ENCODE assay signal across 8 mouse cellular contexts in the genomic region with DNA sequence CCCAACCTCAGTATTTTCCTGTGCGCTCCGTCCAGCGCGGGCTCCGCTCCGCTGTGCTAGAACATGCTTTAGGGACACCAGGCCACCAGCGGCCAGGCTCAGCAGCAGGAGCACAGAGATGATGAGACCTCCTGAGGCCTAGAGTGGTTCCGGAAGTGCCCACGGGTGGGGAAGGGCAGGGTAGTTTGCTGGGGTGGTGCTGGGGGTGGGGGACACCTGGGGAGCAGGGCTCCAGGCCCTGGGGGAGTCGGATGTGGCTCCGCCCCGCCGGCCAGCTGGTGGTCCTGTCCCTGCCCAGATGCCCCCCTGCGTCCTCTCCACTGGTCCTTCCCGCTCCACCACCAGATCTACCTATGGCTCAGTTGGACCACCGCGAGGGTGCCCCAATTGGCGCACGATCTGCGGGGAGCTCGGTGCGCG. TPM values are rescaled to one million over a fixed set of nuclear protein-coding genes. Genes with fewer than 3 reads are reported as not detected.
DNase-seq lines count a peak whose midpoint lies in the region; ATAC-seq lines count a peak whose summit lies in the region.

No protein-coding gene starts in this region.

- peak; percentile 69 for ATAC-seq in kidney, embryonic 14.5 days (ENCODE audit: low FRiP score, low TSS enrichment)
- peak; percentile 68 for ATAC-seq in hindbrain, embryonic 13.5 days (ENCODE audit: low FRiP score)
- ATAC-seq in liver, embryonic 15.5 days (ENCODE audit: insufficient read depth): peak; percentile 31
- ATAC-seq in stomach, embryonic 15.5 days (ENCODE audit: insufficient read depth, low FRiP score, low read depth): peak; percentile 57; the same call in 1 of the 2 replicates

- no peaks in the 10 kb centered on the region for H3K36me3 ChIP-seq in kidney, embryonic 14.5 days (ENCODE audit: control insufficient read depth, insufficient read depth, low read length)
- no peaks in the 10 kb centered on the region for H3K36me3 ChIP-seq in hindbrain, embryonic 13.5 days
- no peaks in the 10 kb centered on the region for H3K36me3 ChIP-seq in liver, embryonic 15.5 days (replicated peaks)
- no peaks in the 10 kb centered on the region for H3K36me3 ChIP-seq in stomach, embryonic 15.5 days

- H3K9ac ChIP-seq in kidney, embryonic 14.5 days (ENCODE audit: low read depth, low read length): peak overlapping the region; percentile 58
- peak overlapping the region; percentile 69 for H3K9ac ChIP-seq in hindbrain, embryonic 13.5 days
- H3K9ac ChIP-seq in liver, embryonic 15.5 days: no peak overlapping the region
- peak overlapping the region; percentile 30; the same call in 1 of the 2 replicates for H3K9ac ChIP-seq in stomach, embryonic 15.5 days

- H3K4me3 ChIP-seq in kidney, embryonic 14.5 days (ENCODE audit: low read length): peak overlapping the region; percentile 50
- H3K4me3 ChIP-seq in hindbrain, embryonic 13.5 days: peak overlapping the region; percentile 42
- peak overlapping the region; percentile 49 for H3K4me3 ChIP-seq in liver, embryonic 15.5 days (replicated peaks)
- peak overlapping the region; percentile 42 for H3K4me3 ChIP-seq in stomach, embryonic 15.5 days (replicated peaks)

- DNase-seq in kidney, adult 8-10 months: no peak
- DNase-seq in embryo, embryonic 10 days (ENCODE audit: low spot score): peak; percentile 72
- DNase-seq in ovary, postnatal 10 days (ENCODE audit: low spot score): no peak
- DNase-seq in right cerebral cortex, postnatal 25 days: no peak

- H3K9me3 ChIP-seq in kidney, embryonic 14.5 days (ENCODE audit: control insufficient read depth, low read length): no peaks in the 10 kb centered on the region
- H3K9me3 ChIP-seq in hindbrain, embryonic 13.5 days: no peaks in the 10 kb centered on the region
- no peaks in the 10 kb centered on the region for H3K9me3 ChIP-seq in liver, embryonic 15.5 days (replicated peaks)
- H3K9me3 ChIP-seq in stomach, embryonic 15.5 days: no peaks in the 10 kb centered on the region

- H3K27ac ChIP-seq in kidney, embryonic 14.5 days (ENCODE audit: low read depth, low read length): no peak overlapping the region
- H3K27ac ChIP-seq in hindbrain, embryonic 13.5 days: no peak overlapping the region
- no peak overlapping the region for H3K27ac ChIP-seq in liver, embryonic 15.5 days (replicated peaks)
- H3K27ac ChIP-seq in stomach, embryonic 15.5 days: no peak overlapping the region

- WGBS in kidney, embryonic 14.5 days: 2% methylated on average over 19 of the region's 23 CpGs
- WGBS in hindbrain, embryonic 13.5 days: 1% methylated on average over 23 of the region's 23 CpGs
- 3% methylated on average over 19 of the region's 23 CpGs for WGBS in liver, embryonic 15.5 days (ENCODE audit: insufficient replicate concordance)
- 3% methylated on average over 20 of the region's 23 CpGs for WGBS in stomach, embryonic 15.5 days

- peaks cover 3% of the 10 kb centered on the region; the same call in 1 of the 2 replicates for H3K27me3 ChIP-seq in kidney, embryonic 14.5 days (ENCODE audit: control insufficient read depth, insufficient read depth, low read length)
- H3K27me3 ChIP-seq in hindbrain, embryonic 13.5 days: peaks cover 40% of the 10 kb centered on the region
- H3K27me3 ChIP-seq in liver, embryonic 15.5 days: peaks cover 75% of the 10 kb centered on the region
- no peaks in the 10 kb centered on the region for H3K27me3 ChIP-seq in stomach, embryonic 15.5 days (replicated peaks)

- H3K4me1 ChIP-seq in kidney, embryonic 14.5 days (ENCODE audit: control insufficient read depth, insufficient read depth, low read length): peaks cover 17% of the 10 kb centered on the region
- H3K4me1 ChIP-seq in hindbrain, embryonic 13.5 days (replicated peaks): peaks cover 11% of the 10 kb centered on the region
- H3K4me1 ChIP-seq in liver, embryonic 15.5 days (replicated peaks): peaks cover 13% of the 10 kb centered on the region
- H3K4me1 ChIP-seq in stomach, embryonic 15.5 days: peaks cover 10% of the 10 kb centered on the region

- H3K4me2 ChIP-seq in kidney, embryonic 14.5 days (replicated peaks; ENCODE audit: low read depth, low read length): peak overlapping the region; percentile 97
- peak overlapping the region; percentile 84 for H3K4me2 ChIP-seq in hindbrain, embryonic 13.5 days
- H3K4me2 ChIP-seq in liver, embryonic 15.5 days: peak overlapping the region; percentile 65
- peak overlapping the region; percentile 87 for H3K4me2 ChIP-seq in stomach, embryonic 15.5 days

RNA-seq across cellular contexts. Expression of gene Gm5134, which starts 3.5 kb away (rescaled TPM):
- polyA plus RNA-seq in kidney, embryonic 14.5 days (2014; fragmentation: Nextera tagmentation; extraction: Ambion mirVana): not detected in 2 replicates
- not detected in 2 replicates for polyA plus RNA-seq in hindbrain, embryonic 13.5 days (2015; fragmentation: Nextera tagmentation; extraction: Ambion mirVana)
- 0.23 TPM in 1 of 2 replicates, not detected in the other for polyA plus RNA-seq in liver, embryonic 15.5 days (2015; fragmentation: Nextera tagmentation; extraction: Ambion mirVana)
- polyA plus RNA-seq in stomach, embryonic 15.5 days (2015; fragmentation: Nextera tagmentation; extraction: Ambion mirVana): not detected in 2 replicates

RNA-seq across cellular contexts. Expression of gene Vpreb3, which starts 7.9 kb away (rescaled TPM):
- 1.1 and 1.4 TPM in 2 replicates for polyA plus RNA-seq in kidney, embryonic 14.5 days (2014; fragmentation: Nextera tagmentation; extraction: Ambion mirVana)
- polyA plus RNA-seq in hindbrain, embryonic 13.5 days (2015; fragmentation: Nextera tagmentation; extraction: Ambion mirVana): 0.57 and 1.2 TPM in 2 replicates
- 6.4 and 9.1 TPM in 2 replicates for polyA plus RNA-seq in liver, embryonic 15.5 days (2015; fragmentation: Nextera tagmentation; extraction: Ambion mirVana)
- polyA plus RNA-seq in stomach, embryonic 15.5 days (2015; fragmentation: Nextera tagmentation; extraction: Ambion mirVana): 0.90 and 1.8 TPM in 2 replicates

RNA-seq across cellular contexts. Expression of gene Gm867, which starts 10.3 kb away (rescaled TPM):
- 0.35 TPM in 1 of 2 replicates, not detected in the other for polyA plus RNA-seq in kidney, embryonic 14.5 days (2014; fragmentation: Nextera tagmentation; extraction: Ambion mirVana)
- polyA plus RNA-seq in hindbrain, embryonic 13.5 days (2015; fragmentation: Nextera tagmentation; extraction: Ambion mirVana): 1.7 and 2.3 TPM in 2 replicates
- polyA plus RNA-seq in liver, embryonic 15.5 days (2015; fragmentation: Nextera tagmentation; extraction: Ambion mirVana): 25.1 and 27.1 TPM in 2 replicates
- 1.4 and 3.6 TPM in 2 replicates for polyA plus RNA-seq in stomach, embryonic 15.5 days (2015; fragmentation: Nextera tagmentation; extraction: Ambion mirVana)

RNA-seq across cellular contexts. Expression of gene Mmp11, which starts 14.5 kb away (rescaled TPM):
- 43.7 and 53.9 TPM in 2 replicates for polyA plus RNA-seq in kidney, embryonic 14.5 days (2014; fragmentation: Nextera tagmentation; extraction: Ambion mirVana)
- 26.8 and 34.9 TPM in 2 replicates for polyA plus RNA-seq in hindbrain, embryonic 13.5 days (2015; fragmentation: Nextera tagmentation; extraction: Ambion mirVana)
- polyA plus RNA-seq in liver, embryonic 15.5 days (2015; fragmentation: Nextera tagmentation; extraction: Ambion mirVana): 2.4 and 3.1 TPM in 2 replicates
- 33.4 and 42.0 TPM in 2 replicates for polyA plus RNA-seq in stomach, embryonic 15.5 days (2015; fragmentation: Nextera tagmentation; extraction: Ambion mirVana)

RNA-seq across cellular contexts. Expression of gene Chchd10, which starts 17.9 kb away (rescaled TPM):
- 94.4 and 99.4 TPM in 2 replicates for polyA plus RNA-seq in kidney, embryonic 14.5 days (2014; fragmentation: Nextera tagmentation; extraction: Ambion mirVana)
- polyA plus RNA-seq in hindbrain, embryonic 13.5 days (2015; fragmentation: Nextera tagmentation; extraction: Ambion mirVana): 37.0 and 37.8 TPM in 2 replicates
- polyA plus RNA-seq in liver, embryonic 15.5 days (2015; fragmentation: Nextera tagmentation; extraction: Ambion mirVana): 117 and 142 TPM in 2 replicates
- 90.5 and 101 TPM in 2 replicates for polyA plus RNA-seq in stomach, embryonic 15.5 days (2015; fragmentation: Nextera tagmentation; extraction: Ambion mirVana)
